Mouse (Mus musculus): ENCODE measurements around the gene Gstp1. TPM values are rescaled to one million over a fixed set of nuclear protein-coding genes. Genes with fewer than 3 reads are reported as not detected.

Gene Gstp1
- polyA plus RNA-seq, 1 experiment from 2014 or later = 810 TPM

GRCm38 (mm10) chr19:4057389-4057788, 19.6 kb upstream of the Gstp1 start:
- Histone ChIP-seq H3K9me3 (ENCODE audit: control insufficient read depth, low read length) (no peaks in the 10 kb centered on the region), H3K9ac (ENCODE audit: low read length) (no peak overlapping the region), H3K36me3 (ENCODE audit: control insufficient read depth, insufficient read depth, low read length) (no peaks in the 10 kb centered on the region), H3K27me3 (replicated peaks; ENCODE audit: control insufficient read depth, insufficient read depth, low read length) (no peaks in the 10 kb centered on the region), H3K4me1 (replicated peaks; ENCODE audit: control insufficient read depth, insufficient read depth, low read length) (no peaks in the 10 kb centered on the region), H3K4me3 (ENCODE audit: low read depth, low read length) (no peak overlapping the region), H3K27ac (ENCODE audit: low read depth) (no peak overlapping the region), H3K4me2 (ENCODE audit: low read length) (no peak overlapping the region)
- WGBS = 83% methylated on average over 13 of the region's 13 CpGs
- ATAC-seq (replicated peaks; ENCODE audit: low FRiP score, low TSS enrichment, low read depth) (no peak), DNase-seq (ENCODE audit: low spot score) (no peak)

- Histone ChIP-seq H3K27ac (ENCODE audit: low read depth) (no peak overlapping the region), H3K36me3 (ENCODE audit: control insufficient read depth, insufficient read depth, low read length) (no peaks in the 10 kb centered on the region), H3K4me3 (ENCODE audit: low read depth, low read length) (no peak overlapping the region), H3K9ac (ENCODE audit: low read length) (no peak overlapping the region), H3K4me1 (replicated peaks; ENCODE audit: control insufficient read depth, insufficient read depth, low read length) (no peaks in the 10 kb centered on the region), H3K27me3 (replicated peaks; ENCODE audit: control insufficient read depth, insufficient read depth, low read length) (no peaks in the 10 kb centered on the region), H3K4me2 (ENCODE audit: low read length) (no peak overlapping the region), H3K9me3 (ENCODE audit: control insufficient read depth, low read length) (no peaks in the 10 kb centered on the region)
- WGBS = 43% methylated on average over 4 of the region's 4 CpGs
- no peak for DNase-seq (ENCODE audit: low spot score)
- no peak for ATAC-seq (replicated peaks; ENCODE audit: low FRiP score, low TSS enrichment, low read depth)
These were observed 18.9 kb upstream of the Gstp1 start for GRCm38 (mm10) chr19:4056727-4057126.

DNA sequence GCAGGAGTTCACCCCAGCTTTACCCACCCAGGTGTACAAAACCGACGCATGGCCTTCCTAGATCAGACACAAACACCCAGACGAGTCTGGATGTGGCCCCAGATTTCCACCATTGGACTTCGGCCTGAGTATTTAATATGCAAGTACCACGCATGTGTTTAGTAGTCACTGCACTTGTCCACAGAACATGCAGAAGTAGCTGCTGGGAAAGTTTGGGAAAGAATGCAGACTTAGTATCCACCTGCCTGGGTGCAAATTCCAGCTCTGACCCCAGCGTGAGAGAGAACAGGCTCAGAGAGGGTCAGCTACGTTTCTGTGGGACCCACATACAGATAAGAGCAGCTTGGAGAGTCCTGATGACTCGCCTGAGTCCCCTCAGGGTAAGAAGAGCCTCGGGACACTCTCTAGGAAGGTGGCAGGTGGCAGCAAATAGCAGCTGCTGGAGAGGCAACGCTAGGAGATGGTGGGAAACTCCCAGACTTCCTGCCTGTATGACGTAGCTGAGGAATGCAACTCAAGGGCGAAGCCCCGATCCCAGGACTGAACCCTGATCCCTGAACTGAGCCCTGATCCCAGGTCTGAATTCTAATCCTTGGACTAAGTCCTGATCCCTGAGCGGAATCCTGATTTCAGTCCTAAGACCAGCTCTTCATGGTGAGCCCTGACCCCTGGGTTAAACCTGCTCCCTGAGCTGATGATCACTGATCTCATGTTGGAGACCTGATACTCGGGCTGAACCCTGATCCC, 18.3 kb upstream of the Gstp1 start:
- no peak overlapping the region for H3K27ac ChIP-seq (ENCODE audit: low read depth)
- H3K4me2 ChIP-seq (ENCODE audit: low read length) = no peak overlapping the region
- ATAC-seq (replicated peaks; ENCODE audit: low FRiP score, low TSS enrichment, low read depth) (0 out of 2 replicates have a peak, but pooled peaks have one; percentile 13), DNase-seq (ENCODE audit: low spot score) (no peak)
- no peaks in the 10 kb centered on the region for H3K36me3 ChIP-seq (ENCODE audit: control insufficient read depth, insufficient read depth, low read length)
- no peak overlapping the region for H3K4me3 ChIP-seq (ENCODE audit: low read depth, low read length)
- H3K4me1 ChIP-seq (replicated peaks; ENCODE audit: control insufficient read depth, insufficient read depth, low read length) = no peaks in the 10 kb centered on the region
- WGBS = 47% methylated on average over 15 of the region's 15 CpGs
- no peak overlapping the region for H3K9ac ChIP-seq (ENCODE audit: low read length)
- H3K9me3 ChIP-seq (ENCODE audit: control insufficient read depth, low read length) = no peaks in the 10 kb centered on the region
- no peaks in the 10 kb centered on the region for H3K27me3 ChIP-seq (replicated peaks; ENCODE audit: control insufficient read depth, insufficient read depth, low read length)

GRCm38 (mm10) chr19:4055216-4055946, 17.6 kb upstream of the Gstp1 start:
- Histone ChIP-seq H3K27ac (ENCODE audit: low read depth) (no peak overlapping the region), H3K36me3 (ENCODE audit: control insufficient read depth, insufficient read depth, low read length) (no peaks in the 10 kb centered on the region), H3K27me3 (replicated peaks; ENCODE audit: control insufficient read depth, insufficient read depth, low read length) (no peaks in the 10 kb centered on the region), H3K9ac (ENCODE audit: low read length) (no peak overlapping the region), H3K4me2 (ENCODE audit: low read length) (no peak overlapping the region), H3K4me1 (replicated peaks; ENCODE audit: control insufficient read depth, insufficient read depth, low read length) (no peaks in the 10 kb centered on the region), H3K9me3 (ENCODE audit: control insufficient read depth, low read length) (no peaks in the 10 kb centered on the region), H3K4me3 (ENCODE audit: low read depth, low read length) (no peak overlapping the region)
- ATAC-seq (replicated peaks; ENCODE audit: low FRiP score, low TSS enrichment, low read depth) (no peak), DNase-seq (ENCODE audit: low spot score) (no peak)
- 68% methylated on average over 8 of the region's 8 CpGs for WGBS

DNA sequence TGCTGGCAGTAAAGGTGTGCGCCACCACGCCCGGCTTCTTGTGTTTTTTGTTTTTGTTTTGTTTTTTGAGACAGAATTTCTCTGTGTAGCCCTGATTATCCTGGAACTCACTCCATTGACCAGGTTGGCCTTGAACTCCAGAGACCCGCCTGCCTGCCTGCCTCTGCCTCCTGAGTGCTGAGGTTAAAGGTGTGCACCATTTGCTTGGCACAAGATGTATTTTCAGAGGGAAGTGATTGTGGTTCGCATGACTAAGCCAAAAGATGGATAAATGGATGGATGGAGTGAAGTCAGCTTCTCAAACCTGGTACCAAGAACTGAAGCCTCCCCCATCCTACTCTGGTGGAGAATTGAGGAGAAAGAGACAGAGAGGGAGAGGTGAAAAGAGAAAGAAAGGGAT, 16.8 kb upstream of the Gstp1 start:
- no peak for ATAC-seq (replicated peaks; ENCODE audit: low FRiP score, low TSS enrichment, low read depth)
- Histone ChIP-seq H3K27me3 (replicated peaks; ENCODE audit: control insufficient read depth, insufficient read depth, low read length) (no peaks in the 10 kb centered on the region), H3K4me3 (ENCODE audit: low read depth, low read length) (no peak overlapping the region), H3K4me1 (replicated peaks; ENCODE audit: control insufficient read depth, insufficient read depth, low read length) (no peaks in the 10 kb centered on the region), H3K36me3 (ENCODE audit: control insufficient read depth, insufficient read depth, low read length) (no peaks in the 10 kb centered on the region), H3K9me3 (ENCODE audit: control insufficient read depth, low read length) (no peaks in the 10 kb centered on the region), H3K9ac (ENCODE audit: low read length) (no peak overlapping the region), H3K27ac (ENCODE audit: low read depth) (no peak overlapping the region), H3K4me2 (ENCODE audit: low read length) (no peak overlapping the region)
- 88% methylated on average over 5 of the region's 5 CpGs for WGBS
- DNase-seq (ENCODE audit: low spot score) = no peak

- no peak overlapping the region for H3K4me3 ChIP-seq (ENCODE audit: low read depth, low read length)
- no peak overlapping the region for H3K4me2 ChIP-seq (ENCODE audit: low read length)
- no peak for ATAC-seq (replicated peaks; ENCODE audit: low FRiP score, low TSS enrichment, low read depth)
- H3K9me3 ChIP-seq (ENCODE audit: control insufficient read depth, low read length) = no peaks in the 10 kb centered on the region
- no peaks in the 10 kb centered on the region for H3K36me3 ChIP-seq (ENCODE audit: control insufficient read depth, insufficient read depth, low read length)
- no peak overlapping the region for H3K9ac ChIP-seq (ENCODE audit: low read length)
- no peak for DNase-seq (ENCODE audit: low spot score)
- H3K27me3 ChIP-seq (replicated peaks; ENCODE audit: control insufficient read depth, insufficient read depth, low read length) = no peaks in the 10 kb centered on the region
- 88% methylated on average over 5 of the region's 5 CpGs for WGBS
- H3K4me1 ChIP-seq (replicated peaks; ENCODE audit: control insufficient read depth, insufficient read depth, low read length) = 0 out of 2 replicates have a peak, but pooled peaks cover 2% of the 10 kb centered on the region
- H3K27ac ChIP-seq (ENCODE audit: low read depth) = no peak overlapping the region
These were observed 14.8 kb upstream of the Gstp1 start for GRCm38 (mm10) chr19:4052516-4053030.

- Histone ChIP-seq H3K9me3 (ENCODE audit: control insufficient read depth, low read length) (no peaks in the 10 kb centered on the region), H3K27ac (ENCODE audit: low read depth) (no peak overlapping the region), H3K36me3 (ENCODE audit: control insufficient read depth, insufficient read depth, low read length) (no peaks in the 10 kb centered on the region), H3K9ac (ENCODE audit: low read length) (no peak overlapping the region), H3K4me1 (replicated peaks; ENCODE audit: control insufficient read depth, insufficient read depth, low read length) (0 out of 2 replicates have a peak, but pooled peaks cover 2% of the 10 kb centered on the region), H3K4me3 (ENCODE audit: low read depth, low read length) (no peak overlapping the region), H3K4me2 (ENCODE audit: low read length) (no peak overlapping the region), H3K27me3 (replicated peaks; ENCODE audit: control insufficient read depth, insufficient read depth, low read length) (no peaks in the 10 kb centered on the region)
- DNase-seq (ENCODE audit: low spot score) (peak; percentile 79), ATAC-seq (replicated peaks; ENCODE audit: low FRiP score, low TSS enrichment, low read depth) (no peak)
- 53% methylated on average over 10 of the region's 10 CpGs for WGBS
These were observed 14.1 kb upstream of the Gstp1 start for GRCm38 (mm10) chr19:4051741-4052515.

GRCm38 (mm10) chr19:4051016-4051415, 13.2 kb upstream of the Gstp1 start:
- Histone ChIP-seq H3K9me3 (ENCODE audit: control insufficient read depth, low read length) (no peaks in the 10 kb centered on the region), H3K4me2 (ENCODE audit: low read length) (no peak overlapping the region), H3K27ac (ENCODE audit: low read depth) (no peak overlapping the region), H3K27me3 (replicated peaks; ENCODE audit: control insufficient read depth, insufficient read depth, low read length) (no peaks in the 10 kb centered on the region), H3K4me3 (ENCODE audit: low read depth, low read length) (no peak overlapping the region), H3K4me1 (replicated peaks; ENCODE audit: control insufficient read depth, insufficient read depth, low read length) (0 out of 2 replicates have a peak, but pooled peaks cover 2% of the 10 kb centered on the region), H3K36me3 (ENCODE audit: control insufficient read depth, insufficient read depth, low read length) (no peaks in the 10 kb centered on the region), H3K9ac (ENCODE audit: low read length) (no peak overlapping the region)
- WGBS = 94% methylated on average over 5 of the region's 5 CpGs
- DNase-seq (ENCODE audit: low spot score) (no peak), ATAC-seq (replicated peaks; ENCODE audit: low FRiP score, low TSS enrichment, low read depth) (no peak)
